Mouse (Mus musculus): ENCODE measurements around the gene Tradd. TPM values are rescaled to one million over a fixed set of nuclear protein-coding genes. Genes with fewer than 3 reads are reported as not detected.

Tradd gene
- polyA plus RNA-seq, 1 experiment from 2014 or later, result 26.2 TPM

DNA sequence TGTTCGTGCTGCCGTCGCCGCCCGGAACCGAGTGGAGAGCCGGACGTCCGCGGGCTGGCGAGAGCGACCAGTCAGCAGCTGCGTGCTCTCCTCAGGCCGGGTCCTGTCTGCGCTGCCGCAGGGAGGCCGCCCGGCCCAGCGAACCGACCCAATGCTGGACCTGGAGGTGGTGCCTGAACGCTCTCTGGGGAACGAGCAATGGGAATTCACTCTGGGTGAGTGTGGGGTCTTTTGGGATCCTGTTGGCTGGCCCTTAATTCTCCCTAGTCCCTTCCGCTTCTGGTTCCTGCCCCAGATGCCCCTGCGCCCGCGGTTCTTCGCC is 39.2 kb downstream of the Tradd start:
- DNase-seq (ENCODE audit: low spot score) (no peak), ATAC-seq (replicated peaks; ENCODE audit: low FRiP score, low TSS enrichment, low read depth) (no peak)
- H3K4me3 ChIP-seq (ENCODE audit: low read depth, low read length), result peak overlapping the region; percentile 95
- H3K4me1 ChIP-seq (replicated peaks; ENCODE audit: control insufficient read depth, insufficient read depth, low read length), result peaks cover 11% of the 10 kb centered on the region
- H3K9me3 ChIP-seq (ENCODE audit: control insufficient read depth, low read length), result no peaks in the 10 kb centered on the region
- 0% methylated on average over 27 of the region's 27 CpGs for WGBS
- no peaks in the 10 kb centered on the region for H3K36me3 ChIP-seq (ENCODE audit: control insufficient read depth, insufficient read depth, low read length)
- peak overlapping the region; percentile 76 for H3K9ac ChIP-seq (ENCODE audit: low read length)
- peak overlapping the region; percentile 87 for H3K27ac ChIP-seq (ENCODE audit: low read depth)
- H3K27me3 ChIP-seq (replicated peaks; ENCODE audit: control insufficient read depth, insufficient read depth, low read length), result no peaks in the 10 kb centered on the region
- H3K4me2 ChIP-seq (ENCODE audit: low read length), result peak overlapping the region; percentile 92

DNA sequence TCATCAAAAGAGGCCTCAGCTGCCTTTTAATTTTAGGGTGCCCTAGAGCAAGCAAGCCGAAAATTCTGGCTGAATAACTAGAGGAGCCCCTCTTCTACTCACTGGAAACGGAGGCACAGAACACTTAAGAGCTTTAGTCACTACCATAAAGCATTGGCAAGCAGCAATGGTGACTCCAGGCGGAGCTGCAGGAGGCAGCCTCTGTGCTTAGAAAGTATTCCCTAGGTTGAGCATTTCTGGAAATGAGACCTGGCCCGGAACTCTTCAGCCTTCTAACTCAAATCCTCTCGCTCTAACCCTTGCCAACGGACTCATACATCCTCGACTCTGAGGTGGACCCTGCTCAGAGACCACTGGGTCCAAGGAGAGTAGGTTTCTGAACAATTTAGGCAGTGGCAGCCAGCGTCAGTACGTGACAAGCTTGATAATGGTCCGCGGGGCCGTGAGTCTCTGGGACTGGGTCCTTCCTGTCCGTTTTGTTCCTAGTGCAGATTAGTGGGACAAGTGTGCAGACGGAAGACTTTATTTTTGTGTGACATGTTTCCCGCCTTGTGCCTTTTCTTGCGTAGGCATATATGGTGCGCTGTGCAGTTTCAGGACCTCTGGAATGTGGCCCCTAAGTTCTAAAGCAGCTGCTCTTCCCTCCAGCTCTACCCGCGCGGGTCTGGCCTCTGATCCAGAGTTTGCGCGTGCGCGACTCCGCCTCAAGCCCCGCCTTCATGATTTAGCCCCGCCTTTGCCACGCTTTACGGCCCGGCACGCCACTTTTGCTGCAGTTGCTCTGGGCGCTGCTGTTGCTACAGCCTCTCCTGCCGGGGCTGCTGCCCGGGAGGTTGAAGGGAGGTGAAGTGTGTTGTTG is 39.8 kb downstream of the Tradd start, which contains the start of gene D230025D16Rik:
TSS of gene D230025D16Rik (plus strand) at position 733 of the 859 bp plus-strand sequence.
- Histone ChIP-seq H3K27me3 (replicated peaks; ENCODE audit: control insufficient read depth, insufficient read depth, low read length) (no peaks in the 10 kb centered on the region), H3K36me3 (ENCODE audit: control insufficient read depth, insufficient read depth, low read length) (no peaks in the 10 kb centered on the region), H3K9me3 (ENCODE audit: control insufficient read depth, low read length) (no peaks in the 10 kb centered on the region), H3K9ac (ENCODE audit: low read length) (peak within 1 kb of the TSS; percentile 76), H3K4me1 (replicated peaks; ENCODE audit: control insufficient read depth, insufficient read depth, low read length) (peaks cover 11% of the 10 kb centered on the region), H3K4me3 (ENCODE audit: low read depth, low read length) (peak within 1 kb of the TSS; percentile 95), H3K27ac (ENCODE audit: low read depth) (peak within 1 kb of the TSS; percentile 87), H3K4me2 (ENCODE audit: low read length) (peak within 1 kb of the TSS; percentile 92)
- 3% methylated on average over 34 of the region's 34 CpGs for WGBS
- peak; percentile 96 for ATAC-seq (replicated peaks; ENCODE audit: low FRiP score, low TSS enrichment, low read depth)
- peak; percentile 99 for DNase-seq (ENCODE audit: low spot score)

DNA sequence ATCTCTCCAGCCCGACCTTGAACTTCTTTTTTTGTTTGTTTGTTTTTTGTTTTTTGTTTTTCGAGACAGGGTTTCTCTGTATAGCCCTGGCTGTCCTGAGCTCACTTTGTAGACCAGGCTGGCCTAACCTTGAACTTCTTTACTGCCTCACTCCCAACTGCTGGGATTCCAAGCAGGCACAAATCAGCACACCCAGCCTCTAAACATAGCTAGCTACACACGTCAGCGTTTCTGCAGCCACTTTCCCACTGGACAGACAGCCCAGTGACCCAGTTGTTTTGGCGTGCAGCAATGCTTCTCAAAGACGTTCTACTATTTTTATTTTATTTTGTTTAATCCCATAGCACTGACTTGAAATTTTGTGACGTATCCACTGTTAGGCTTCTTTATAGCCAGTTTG is 40.6 kb downstream of the Tradd start:
- no peak for DNase-seq (ENCODE audit: low spot score)
- peaks cover 11% of the 10 kb centered on the region for H3K4me1 ChIP-seq (replicated peaks; ENCODE audit: control insufficient read depth, insufficient read depth, low read length)
- H3K36me3 ChIP-seq (ENCODE audit: control insufficient read depth, insufficient read depth, low read length), result no peaks in the 10 kb centered on the region
- ATAC-seq (replicated peaks; ENCODE audit: low FRiP score, low TSS enrichment, low read depth), result no peak
- H3K9me3 ChIP-seq (ENCODE audit: control insufficient read depth, low read length), result no peaks in the 10 kb centered on the region
- H3K4me3 ChIP-seq (ENCODE audit: low read depth, low read length), result no peak overlapping the region
- H3K4me2 ChIP-seq (ENCODE audit: low read length), result peak overlapping the region; percentile 75
- no peak overlapping the region for H3K9ac ChIP-seq (ENCODE audit: low read length)
- H3K27me3 ChIP-seq (replicated peaks; ENCODE audit: control insufficient read depth, insufficient read depth, low read length), result no peaks in the 10 kb centered on the region
- WGBS, result 75% methylated on average over 7 of the region's 7 CpGs
- H3K27ac ChIP-seq (ENCODE audit: low read depth), result peak overlapping the region; percentile 87

DNA sequence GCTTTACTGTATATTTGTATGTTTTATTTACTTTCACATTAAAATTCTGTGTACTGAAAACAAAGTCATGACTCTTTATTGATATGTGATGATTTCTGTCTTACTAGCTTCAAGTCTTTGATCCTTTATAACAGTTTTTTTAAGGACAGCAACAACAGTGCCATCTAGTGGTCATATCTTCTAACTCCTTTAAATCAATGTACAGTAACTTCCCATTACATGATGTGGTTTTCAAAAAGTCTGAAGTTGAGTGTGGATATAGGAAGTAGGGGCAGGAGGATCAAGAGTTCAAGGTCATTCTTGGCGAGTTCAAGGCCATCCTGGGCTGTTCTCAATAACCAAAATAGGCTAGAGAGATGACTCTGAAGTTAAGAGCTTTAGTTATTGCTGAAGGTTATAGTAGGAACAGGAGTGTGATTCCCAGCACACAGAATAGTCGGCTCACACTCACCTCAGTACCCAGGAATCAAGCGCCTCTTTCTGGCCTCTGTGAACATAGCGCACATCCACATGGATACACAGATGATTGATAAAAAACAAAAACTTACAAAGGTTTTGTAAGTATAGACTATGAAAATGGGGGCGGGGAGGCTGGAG is 46.4 kb downstream of the Tradd start:
- ATAC-seq (replicated peaks; ENCODE audit: low FRiP score, low TSS enrichment, low read depth), result 0 out of 2 replicates have a peak, but pooled peaks have one; percentile 33
- H3K27ac ChIP-seq (ENCODE audit: low read depth), result no peak overlapping the region
- H3K36me3 ChIP-seq (ENCODE audit: control insufficient read depth, insufficient read depth, low read length), result peaks cover 20% of the 10 kb centered on the region
- no peak overlapping the region for H3K4me3 ChIP-seq (ENCODE audit: low read depth, low read length)
- no peak overlapping the region for H3K9ac ChIP-seq (ENCODE audit: low read length)
- H3K9me3 ChIP-seq (ENCODE audit: control insufficient read depth, low read length), result no peaks in the 10 kb centered on the region
- no peaks in the 10 kb centered on the region for H3K27me3 ChIP-seq (replicated peaks; ENCODE audit: control insufficient read depth, insufficient read depth, low read length)
- no peak for DNase-seq (ENCODE audit: low spot score)
- H3K4me2 ChIP-seq (ENCODE audit: low read length), result no peak overlapping the region
- no peaks in the 10 kb centered on the region for H3K4me1 ChIP-seq (replicated peaks; ENCODE audit: control insufficient read depth, insufficient read depth, low read length)
- 82% methylated on average over 5 of the region's 5 CpGs for WGBS

DNA sequence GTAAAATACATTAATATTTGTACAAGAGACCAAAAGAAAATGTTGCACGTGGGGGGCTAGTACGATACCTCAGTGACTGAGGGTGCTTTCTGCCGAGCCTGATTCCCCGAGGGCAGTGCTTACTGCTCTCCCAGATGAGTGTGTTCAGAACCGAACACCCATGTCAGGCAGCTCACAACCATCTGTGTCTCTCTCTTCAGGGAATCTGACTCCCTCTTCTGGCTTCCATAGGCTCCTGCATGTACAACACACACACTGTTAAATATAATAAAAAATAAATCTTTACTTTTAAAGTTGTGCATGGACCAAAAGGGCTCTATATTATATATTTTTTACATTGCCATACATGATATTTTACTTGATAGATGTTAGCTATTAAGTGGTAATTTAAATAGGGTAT is 50.3 kb downstream of the Tradd start:
- H3K27me3 ChIP-seq (replicated peaks; ENCODE audit: control insufficient read depth, insufficient read depth, low read length), result no peaks in the 10 kb centered on the region
- no peak overlapping the region for H3K4me2 ChIP-seq (ENCODE audit: low read length)
- no peak overlapping the region for H3K4me3 ChIP-seq (ENCODE audit: low read depth, low read length)
- no peaks in the 10 kb centered on the region for H3K4me1 ChIP-seq (replicated peaks; ENCODE audit: control insufficient read depth, insufficient read depth, low read length)
- H3K9me3 ChIP-seq (ENCODE audit: control insufficient read depth, low read length), result no peaks in the 10 kb centered on the region
- H3K27ac ChIP-seq (ENCODE audit: low read depth), result no peak overlapping the region
- WGBS, result 88% methylated on average over 5 of the region's 5 CpGs
- peaks cover 20% of the 10 kb centered on the region for H3K36me3 ChIP-seq (ENCODE audit: control insufficient read depth, insufficient read depth, low read length)
- H3K9ac ChIP-seq (ENCODE audit: low read length), result no peak overlapping the region
- DNase-seq (ENCODE audit: low spot score) (no peak), ATAC-seq (replicated peaks; ENCODE audit: low FRiP score, low TSS enrichment, low read depth) (no peak)

DNA sequence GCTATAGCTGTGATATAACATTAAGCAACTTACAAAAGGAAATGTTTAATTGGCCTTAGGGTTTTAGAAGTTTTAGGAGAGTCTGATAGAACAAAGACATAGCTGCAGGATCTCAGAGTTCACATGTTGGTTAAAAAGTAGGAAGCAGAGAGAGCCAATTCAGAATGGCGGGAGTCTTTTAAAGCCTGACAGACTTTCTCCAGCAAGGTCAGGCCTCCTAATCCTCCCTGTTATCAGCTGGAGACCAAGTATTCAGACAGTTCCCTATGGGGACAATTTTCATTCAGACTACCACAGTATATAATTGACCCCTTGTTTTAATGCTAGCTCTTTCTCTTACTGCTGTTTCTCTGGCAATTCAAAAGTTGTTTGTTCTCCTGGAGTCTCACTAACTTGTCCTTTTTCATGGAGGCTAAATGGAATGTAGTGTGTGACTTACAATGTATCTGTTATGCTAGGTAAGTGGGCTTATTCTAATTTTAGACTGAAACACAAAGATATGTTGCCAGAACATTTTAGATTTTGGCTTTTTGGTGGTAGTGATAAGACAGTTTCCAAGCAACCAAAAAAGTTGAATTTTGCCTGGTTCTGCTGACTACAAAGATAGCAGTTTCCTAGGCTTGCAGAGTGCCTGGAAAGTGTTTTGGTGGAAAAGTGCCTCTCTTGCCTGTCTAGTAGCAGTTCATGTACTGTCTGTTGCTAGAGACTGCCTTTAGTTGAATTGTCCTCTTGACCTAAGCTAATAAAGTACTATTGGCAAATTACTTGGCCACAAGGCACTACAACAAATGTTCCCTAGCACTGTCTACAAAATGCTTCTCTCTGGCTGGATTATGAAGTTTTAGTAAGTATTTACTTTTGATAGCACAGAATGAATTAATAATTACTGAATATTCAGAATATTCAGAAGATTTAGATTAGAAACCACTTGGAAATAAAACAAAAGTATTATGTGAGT is 55.0 kb downstream of the Tradd start:
- 80% methylated on average over 1 of the region's 1 CpGs for WGBS
- DNase-seq (ENCODE audit: low spot score), result no peak
- Histone ChIP-seq H3K9ac (ENCODE audit: low read length) (no peak overlapping the region), H3K27ac (ENCODE audit: low read depth) (no peak overlapping the region), H3K9me3 (ENCODE audit: control insufficient read depth, low read length) (no peaks in the 10 kb centered on the region), H3K4me1 (replicated peaks; ENCODE audit: control insufficient read depth, insufficient read depth, low read length) (no peaks in the 10 kb centered on the region), H3K36me3 (ENCODE audit: control insufficient read depth, insufficient read depth, low read length) (peaks cover 22% of the 10 kb centered on the region), H3K4me2 (ENCODE audit: low read length) (no peak overlapping the region), H3K27me3 (replicated peaks; ENCODE audit: control insufficient read depth, insufficient read depth, low read length) (no peaks in the 10 kb centered on the region), H3K4me3 (ENCODE audit: low read depth, low read length) (no peak overlapping the region)
- no peak for ATAC-seq (replicated peaks; ENCODE audit: low FRiP score, low TSS enrichment, low read depth)

MicroRNAs within 50 kb of the gene (microRNA counts, 519-probe panel; counts per million panel counts)
- 2,954 counts per million, percentile 33 among the panel's probes with 10 or more counts for microRNA mmu-miR-328

Small RNAs within 50 kb of the gene (microRNA-seq; reads per million reads assigned to microRNA genes)
- gene Gm27320, result not detected
- 258 reads per million, percentile 67 among the genes with 10 or more reads in this experiment for gene Mir328

Other genes starting within 250 kb of the Tradd start
- not detected in 2 replicates for gene Ces3a, start 216.0 kb downstream of the Tradd start, polyA plus RNA-seq (2014; fragmentation: Nextera tagmentation; extraction: Ambion mirVana)
- gene Ces3b, start 180.9 kb downstream of the Tradd start, polyA plus RNA-seq (2014; fragmentation: Nextera tagmentation; extraction: Ambion mirVana), result not detected in 2 replicates
- gene Ces4a, start 132.8 kb downstream of the Tradd start, polyA plus RNA-seq (2014; fragmentation: Nextera tagmentation; extraction: Ambion mirVana), result not detected in 2 replicates
- gene Cbfb, start 93.9 kb downstream of the Tradd start, polyA plus RNA-seq (2014; fragmentation: Nextera tagmentation; extraction: Ambion mirVana), result 52.5 and 62.8 TPM in 2 replicates
- 29.5 and 29.8 TPM in 2 replicates for gene D230025D16Rik, start 39.5 kb downstream of the Tradd start, polyA plus RNA-seq (2014; fragmentation: Nextera tagmentation; extraction: Ambion mirVana)
- 19.1 and 20.3 TPM in 2 replicates for gene B3gnt9, start 9.5 kb downstream of the Tradd start, polyA plus RNA-seq (2014; fragmentation: Nextera tagmentation; extraction: Ambion mirVana)
- gene Fbxl8, start within 50 bp of the Tradd start, polyA plus RNA-seq (2014; fragmentation: Nextera tagmentation; extraction: Ambion mirVana), result 4.5 and 4.9 TPM in 2 replicates
- gene Hsf4, start 5.2 kb upstream of the Tradd start, polyA plus RNA-seq (2014; fragmentation: Nextera tagmentation; extraction: Ambion mirVana), result 0.35 TPM in 1 of 2 replicates, not detected in the other
- gene Nol3, start 11.5 kb upstream of the Tradd start, polyA plus RNA-seq (2014; fragmentation: Nextera tagmentation; extraction: Ambion mirVana), result 1.3 and 1.4 TPM in 2 replicates
- gene 4931428F04Rik, start 25.3 kb upstream of the Tradd start, polyA plus RNA-seq (2014; fragmentation: Nextera tagmentation; extraction: Ambion mirVana), result 9.1 and 11.7 TPM in 2 replicates
- gene Exoc3l, start 31.5 kb upstream of the Tradd start, polyA plus RNA-seq (2014; fragmentation: Nextera tagmentation; extraction: Ambion mirVana), result 9.8 and 10.1 TPM in 2 replicates
- gene E2f4, start 33.1 kb upstream of the Tradd start, polyA plus RNA-seq (2014; fragmentation: Nextera tagmentation; extraction: Ambion mirVana), result 114 and 119 TPM in 2 replicates
- gene Elmo3, start 41.0 kb upstream of the Tradd start, polyA plus RNA-seq (2014; fragmentation: Nextera tagmentation; extraction: Ambion mirVana), result 16.8 and 17.7 TPM in 2 replicates
- gene Lrrc29, start 61.7 kb upstream of the Tradd start, polyA plus RNA-seq (2014; fragmentation: Nextera tagmentation; extraction: Ambion mirVana), result 1.9 and 2.3 TPM in 2 replicates
- 136 and 138 TPM in 2 replicates for gene Tmem208, start 61.7 kb upstream of the Tradd start, polyA plus RNA-seq (2014; fragmentation: Nextera tagmentation; extraction: Ambion mirVana)
- 3.2 and 3.5 TPM in 2 replicates for gene Fhod1, start 83.3 kb upstream of the Tradd start, polyA plus RNA-seq (2014; fragmentation: Nextera tagmentation; extraction: Ambion mirVana)
- 1.5 and 2.3 TPM in 2 replicates for gene Slc9a5, start 84.2 kb upstream of the Tradd start, polyA plus RNA-seq (2014; fragmentation: Nextera tagmentation; extraction: Ambion mirVana)
- gene Plekhg4, start 108.7 kb upstream of the Tradd start, polyA plus RNA-seq (2014; fragmentation: Nextera tagmentation; extraction: Ambion mirVana), result 0.19 and 0.27 TPM in 2 replicates
- 0.11 TPM in 1 of 2 replicates, not detected in the other for gene Kctd19, start 148.9 kb upstream of the Tradd start, polyA plus RNA-seq (2014; fragmentation: Nextera tagmentation; extraction: Ambion mirVana)
- gene Lrrc36, start 149.0 kb upstream of the Tradd start, polyA plus RNA-seq (2014; fragmentation: Nextera tagmentation; extraction: Ambion mirVana), result 0.11 and 0.16 TPM in 2 replicates
- gene Tppp3, start 206.9 kb upstream of the Tradd start, polyA plus RNA-seq (2014; fragmentation: Nextera tagmentation; extraction: Ambion mirVana), result 36.2 and 39.8 TPM in 2 replicates
- 25.0 and 25.2 TPM in 2 replicates for gene Zdhhc1, start 232.3 kb upstream of the Tradd start, polyA plus RNA-seq (2014; fragmentation: Nextera tagmentation; extraction: Ambion mirVana)